In the genomic region with DNA sequence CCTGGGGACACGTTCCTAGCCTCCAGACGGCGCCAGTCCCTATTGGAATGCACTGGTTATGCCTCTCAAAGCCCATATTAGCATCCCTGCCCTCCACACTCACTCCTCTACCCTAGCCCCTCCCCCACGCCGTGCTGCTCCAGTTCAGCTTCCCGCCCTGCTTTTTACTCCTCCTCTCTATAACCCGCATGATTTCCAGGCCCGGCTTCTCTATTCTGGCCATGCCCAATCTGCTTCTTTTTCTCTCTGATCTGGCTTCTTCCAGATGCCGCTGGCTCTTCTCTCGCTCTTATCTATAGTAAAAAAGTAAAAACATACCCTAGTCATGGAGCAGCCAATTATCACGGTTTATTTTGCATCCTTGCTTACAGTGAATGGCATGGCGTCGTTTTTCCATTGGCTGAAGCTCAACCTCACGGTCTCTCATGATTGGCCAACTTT, we compare ENCODE assay signal across 8 mouse cellular contexts. TPM values are rescaled to one million over a fixed set of nuclear protein-coding genes. Genes with fewer than 3 reads are reported as not detected.
DNase-seq lines count a peak whose midpoint lies in the region; ATAC-seq lines count a peak whose summit lies in the region.

No protein-coding gene starts in this region.

- H3K4me2 ChIP-seq in kidney, embryonic 15.5 days, result peak overlapping the region; percentile 56
- H3K4me2 ChIP-seq in midbrain, embryonic 13.5 days (replicated peaks), result peak overlapping the region; percentile 51

- DNase-seq in kidney, adult 11 months, result no peak
- DNase-seq in forebrain, embryonic 10.5 days (ENCODE audit: extremely low spot score, low spot score), result peak; percentile 80
- peak; percentile 32 for DNase-seq in kidney, postnatal 14 days
- no peak for DNase-seq in natural killer cell, adult 2 months (ENCODE audit: low spot score in 2 of 2)
- no peak for DNase-seq in thymus, postnatal 10 days (ENCODE audit: low spot score in 2 of 2)
- no peak for DNase-seq in adrenal gland, postnatal 10 days

- no peaks in the 10 kb centered on the region for H3K9me3 ChIP-seq in kidney, embryonic 15.5 days (replicated peaks)
- no peaks in the 10 kb centered on the region for H3K9me3 ChIP-seq in forebrain, embryonic 10.5 days
- H3K9me3 ChIP-seq in midbrain, embryonic 13.5 days, result no peaks in the 10 kb centered on the region

- peaks cover 8% of the 10 kb centered on the region for H3K4me1 ChIP-seq in kidney, embryonic 15.5 days
- H3K4me1 ChIP-seq in forebrain, embryonic 10.5 days, result peaks cover 34% of the 10 kb centered on the region
- peaks cover 10% of the 10 kb centered on the region for H3K4me1 ChIP-seq in midbrain, embryonic 13.5 days (replicated peaks)

- H3K4me3 ChIP-seq in kidney, embryonic 15.5 days (replicated peaks), result peak overlapping the region; percentile 26
- H3K4me3 ChIP-seq in forebrain, embryonic 10.5 days, result peak overlapping the region; percentile 45
- peak overlapping the region; percentile 22 for H3K4me3 ChIP-seq in midbrain, embryonic 13.5 days (replicated peaks)

- no peaks in the 10 kb centered on the region for H3K36me3 ChIP-seq in kidney, embryonic 15.5 days
- H3K36me3 ChIP-seq in forebrain, embryonic 10.5 days (replicated peaks), result no peaks in the 10 kb centered on the region
- H3K36me3 ChIP-seq in midbrain, embryonic 13.5 days, result no peaks in the 10 kb centered on the region

- H3K9ac ChIP-seq in kidney, embryonic 15.5 days, result peak overlapping the region; percentile 21; the same call in 1 of the 2 replicates
- H3K9ac ChIP-seq in midbrain, embryonic 13.5 days (replicated peaks), result no peak overlapping the region

- ATAC-seq in kidney, embryonic 15.5 days (replicated peaks; ENCODE audit: low FRiP score), result 0 out of 2 replicates have a peak, but pooled peaks have one; percentile 67
- ATAC-seq in midbrain, embryonic 13.5 days, result peak; percentile 80

- WGBS in kidney, embryonic 15.5 days, result 4% methylated on average over 14 of the region's 14 CpGs
- 3% methylated on average over 14 of the region's 14 CpGs for WGBS in forebrain, embryonic 10.5 days
- 2% methylated on average over 14 of the region's 14 CpGs for WGBS in midbrain, embryonic 13.5 days

- no peaks in the 10 kb centered on the region for H3K27me3 ChIP-seq in kidney, embryonic 15.5 days
- H3K27me3 ChIP-seq in forebrain, embryonic 10.5 days (ENCODE audit: poor library complexity, severe bottlenecking), result no peaks in the 10 kb centered on the region
- no peaks in the 10 kb centered on the region for H3K27me3 ChIP-seq in midbrain, embryonic 13.5 days

- peak overlapping the region; percentile 69 for H3K27ac ChIP-seq in kidney, embryonic 15.5 days
- H3K27ac ChIP-seq in forebrain, embryonic 10.5 days, result peak overlapping the region; percentile 82
- peak overlapping the region; percentile 10; the same call in 1 of the 2 replicates for H3K27ac ChIP-seq in midbrain, embryonic 13.5 days

RNA-seq across cellular contexts. Expression of a gene that starts 15.2 kb away (rescaled TPM):
- 73.4 and 80.3 TPM in 2 replicates for polyA plus RNA-seq in kidney, embryonic 15.5 days (2015; fragmentation: Nextera tagmentation; extraction: Ambion mirVana)
- 91.4 and 96.9 TPM in 2 replicates for polyA plus RNA-seq in forebrain, embryonic 10.5 days (2016; fragmentation: Nextera tagmentation; extraction: Ambion mirVana)
- 20.0 and 26.3 TPM in 2 replicates for polyA plus RNA-seq in midbrain, embryonic 13.5 days (2015; fragmentation: Nextera tagmentation; extraction: Ambion mirVana)
- total RNA-seq in adrenal gland, postnatal 10 days (2021), result 10 to 100 TPM; 33.3 to 63.4 TPM

RNA-seq across cellular contexts. Expression of a gene that starts 38.6 kb away (rescaled TPM):
- 68.7 and 73.8 TPM in 2 replicates for polyA plus RNA-seq in kidney, embryonic 15.5 days (2015; fragmentation: Nextera tagmentation; extraction: Ambion mirVana)
- 68.8 and 69.3 TPM in 2 replicates for polyA plus RNA-seq in forebrain, embryonic 10.5 days (2016; fragmentation: Nextera tagmentation; extraction: Ambion mirVana)
- 50.1 and 55.7 TPM in 2 replicates for polyA plus RNA-seq in midbrain, embryonic 13.5 days (2015; fragmentation: Nextera tagmentation; extraction: Ambion mirVana)
- total RNA-seq in adrenal gland, postnatal 10 days (2021), result 10 to 100 TPM; 63.4 to 82.8 TPM

RNA-seq across cellular contexts. Expression of a gene that starts 40.2 kb away (rescaled TPM):
- polyA plus RNA-seq in kidney, embryonic 15.5 days (2015; fragmentation: Nextera tagmentation; extraction: Ambion mirVana), result 23.9 and 25.6 TPM in 2 replicates
- polyA plus RNA-seq in forebrain, embryonic 10.5 days (2016; fragmentation: Nextera tagmentation; extraction: Ambion mirVana), result 31.3 and 31.5 TPM in 2 replicates
- polyA plus RNA-seq in midbrain, embryonic 13.5 days (2015; fragmentation: Nextera tagmentation; extraction: Ambion mirVana), result 16.8 and 17.3 TPM in 2 replicates
- total RNA-seq in adrenal gland, postnatal 10 days (2021), result 10 to 100 TPM; 59.1 to 62.9 TPM

RNA-seq across cellular contexts. Expression of a gene that starts 53.8 kb away (rescaled TPM):
- polyA plus RNA-seq in kidney, embryonic 15.5 days (2015; fragmentation: Nextera tagmentation; extraction: Ambion mirVana), result 7.6 and 7.8 TPM in 2 replicates
- polyA plus RNA-seq in forebrain, embryonic 10.5 days (2016; fragmentation: Nextera tagmentation; extraction: Ambion mirVana), result 4.9 and 5.8 TPM in 2 replicates
- polyA plus RNA-seq in midbrain, embryonic 13.5 days (2015; fragmentation: Nextera tagmentation; extraction: Ambion mirVana), result 2.1 and 2.4 TPM in 2 replicates
- total RNA-seq in adrenal gland, postnatal 10 days (2021), result 1 to 10 TPM; 7.8 to 8.5 TPM

Comparison
In these comparisons a context has a peak if more than half of its experiments do, and no peak if none do; other contexts are left out.
1. DNase-seq: peak in forebrain, embryonic 10.5 days (single experiment) and kidney, postnatal 14 days (single experiment); none in kidney, adult 11 months (single experiment), natural killer cell, adult 2 months (0 of 2), thymus, postnatal 10 days (0 of 2) and adrenal gland, postnatal 10 days (single experiment).
2. H3K27ac ChIP-seq: peak in every context shown above with its lines; median percentile 82 in forebrain, embryonic 10.5 days; 69 in kidney, embryonic 15.5 days; 10 in midbrain, embryonic 13.5 days.
3. Peak in every context shown above with its lines, with median percentiles within 50 percentile points of each other: H3K4me3 ChIP-seq.